Mouse (Mus musculus): ENCODE measurements around the gene Gm20897.
"Not testable (repeated sequence)": the region's sequence is repeated elsewhere in the genome, so short reads cannot be mapped to it uniquely, and the experiment has no call there.

Gene Gm20897

DNA sequence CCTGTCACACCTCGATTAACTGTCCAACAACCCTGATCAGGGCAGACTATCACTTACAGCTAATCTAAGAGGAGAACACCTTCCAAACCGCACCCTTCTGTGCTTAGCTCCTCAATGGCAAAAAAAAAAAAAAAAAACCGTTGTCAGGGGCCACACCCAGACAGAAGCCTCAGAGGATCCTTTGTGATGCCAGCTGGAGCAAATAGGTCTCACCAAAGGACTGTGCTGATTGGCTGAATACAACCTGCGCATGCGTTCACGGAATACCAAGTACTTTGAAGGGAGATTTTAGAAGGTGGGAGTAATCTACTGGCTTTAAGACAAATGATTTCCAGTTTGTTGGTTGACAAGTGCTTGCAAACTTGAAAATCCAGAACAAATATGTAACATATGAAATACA, at the start of gene Gm20897:
Gm20897 (minus strand) TSS at position 101 of the 400 bp plus-strand sequence.
- DNase-seq (ENCODE audit: extremely low read depth, low read depth), result not testable (repeated sequence)
